Mouse (Mus musculus) C2C12 (cell line): ENCODE measurements around the gene Gmfb.

Source experiments
- CEBPB ChIP-seq: IDR thresholded peaks from one replicate; pipeline ENCODE4 v1.6.1; 2011; ENCODE audit warnings: low read depth, mild to moderate bottlenecking, control low read depth, moderate library complexity
- CTCF ChIP-seq: IDR thresholded peaks from one replicate; pipeline ENCODE4 v1.5.1; 2011; ENCODE audit not compliant: control insufficient read depth, insufficient read depth, insufficient read length
- MAX ChIP-seq: IDR thresholded peaks from one replicate; pipeline ENCODE4 v1.6.1; 2011; ENCODE audit warnings: mild to moderate bottlenecking, control low read depth
- MYOD1 ChIP-seq: IDR thresholded peaks from one replicate; pipeline ENCODE4 v1.6.1; 2011; ENCODE audit warnings: low read depth; ENCODE audit not compliant: control insufficient read depth, insufficient read length
- MYOG ChIP-seq: IDR thresholded peaks from one replicate; pipeline ENCODE4 v1.6.1; 2011; ENCODE audit not compliant: control insufficient read depth, insufficient read length; ENCODE audit errors: extremely low read depth

GRCm38 (mm10) chr14:46779217-46779616 lies 42.8 kb downstream of the Gmfb start:
- TF ChIP-seq MAX = no peak
- no peak for TF ChIP-seq CTCF
- no peak for TF ChIP-seq MYOG
- no peak for TF ChIP-seq CEBPB
- TF ChIP-seq MYOD1 = no peak
